Mouse (Mus musculus) E14TG2a.4 (cell line): Measurements from ENCODE around the gene Rnf43.

Experiments
- H3K27me3 ChIP-seq: 2 replicates; pipeline ENCODE4 v1.6.1; 2014; ENCODE audit warnings: low read length, control low read depth; ENCODE audit not compliant: insufficient read depth
- H3K36me3 ChIP-seq: 2 replicates; pipeline ENCODE4 v1.6.1; 2014; ENCODE audit warnings: low read length, control low read depth; ENCODE audit not compliant: insufficient read depth
- H3K4me1 ChIP-seq: replicated peaks from 2 replicates; pipeline ENCODE4 v1.6.1; 2014; ENCODE audit warnings: low read depth, low read length, control low read depth
- H3K4me3 ChIP-seq: replicated peaks from 2 replicates; pipeline ENCODE4 v1.5.1; 2014; ENCODE audit warnings: mild to moderate bottlenecking, low read length
- H3K9me3 ChIP-seq: 2 replicates; pipeline ENCODE4 v1.6.1; 2014; ENCODE audit warnings: low read length, control low read depth
- CTCF ChIP-seq: conservative IDR thresholded peaks from 2 replicates; pipeline ENCODE4 v1.5.1; 2014; ENCODE audit warnings: low read length
- NANOG ChIP-seq: IDR thresholded peaks from 2 replicates; pipeline ENCODE4 v1.6.1; 2014; ENCODE audit warnings: borderline replicate concordance, low read length, mixed read lengths
- POU5F1 ChIP-seq: IDR thresholded peaks from 2 replicates; pipeline ENCODE4 v1.6.1; 2014; ENCODE audit warnings: low read length, borderline replicate concordance

Gene Rnf43

GRCm38 (mm10) chr11:87682096-87682495 lies 19.6 kb downstream of the Rnf43 start:
- Histone ChIP-seq H3K4me1 (peaks cover 36% of the 10 kb centered on the region), H3K9me3 (no peaks in the 10 kb centered on the region), H3K4me3 (no peak overlapping the region), H3K27me3 (no peaks in the 10 kb centered on the region), H3K36me3 (no peaks in the 10 kb centered on the region)
- no peak for TF ChIP-seq CTCF
- no peak for TF ChIP-seq NANOG
- TF ChIP-seq POU5F1 = no peak

GRCm38 (mm10) chr11:87682838-87683571 lies 20.5 kb downstream of the Rnf43 start:
- H3K36me3 ChIP-seq = no peaks in the 10 kb centered on the region
- no peak for TF ChIP-seq NANOG
- TF ChIP-seq POU5F1 = no peak
- TF ChIP-seq CTCF = no peak
- H3K4me1 ChIP-seq = peaks cover 28% of the 10 kb centered on the region
- H3K27me3 ChIP-seq = peaks cover 5% of the 10 kb centered on the region; the same call in 1 of the 2 replicates
- no peaks in the 10 kb centered on the region for H3K9me3 ChIP-seq
- no peak overlapping the region for H3K4me3 ChIP-seq

GRCm38 (mm10) chr11:87686407-87686806 lies 23.9 kb downstream of the Rnf43 start:
- TF ChIP-seq POU5F1 = no peak
- TF ChIP-seq CTCF = no peak
- TF ChIP-seq NANOG = no peak
- H3K27me3 ChIP-seq = peaks cover 19% of the 10 kb centered on the region
- no peaks in the 10 kb centered on the region for H3K36me3 ChIP-seq
- peak overlapping the region; percentile 29; the same call in 1 of the 2 replicates for H3K4me3 ChIP-seq
- H3K4me1 ChIP-seq = peaks cover 41% of the 10 kb centered on the region
- no peaks in the 10 kb centered on the region for H3K9me3 ChIP-seq

- TF ChIP-seq CTCF (no peak), POU5F1 (no peak), NANOG (no peak)
- Histone ChIP-seq H3K9me3 (no peaks in the 10 kb centered on the region), H3K36me3 (no peaks in the 10 kb centered on the region), H3K4me3 (no peak overlapping the region), H3K27me3 (peaks cover 19% of the 10 kb centered on the region), H3K4me1 (peaks cover 41% of the 10 kb centered on the region)
Measured at GRCm38 (mm10) chr11:87687246-87688225, 25.0 kb downstream of the Rnf43 start.

- H3K9me3 ChIP-seq = no peaks in the 10 kb centered on the region
- H3K36me3 ChIP-seq = no peaks in the 10 kb centered on the region
- no peak overlapping the region for H3K4me3 ChIP-seq
- peaks cover 19% of the 10 kb centered on the region for H3K27me3 ChIP-seq
- H3K4me1 ChIP-seq = peaks cover 41% of the 10 kb centered on the region
- TF ChIP-seq POU5F1 (no peak), CTCF (no peak)
Measured at GRCm38 (mm10) chr11:87688478-87689203, 26.1 kb downstream of the Rnf43 start.

DNA sequence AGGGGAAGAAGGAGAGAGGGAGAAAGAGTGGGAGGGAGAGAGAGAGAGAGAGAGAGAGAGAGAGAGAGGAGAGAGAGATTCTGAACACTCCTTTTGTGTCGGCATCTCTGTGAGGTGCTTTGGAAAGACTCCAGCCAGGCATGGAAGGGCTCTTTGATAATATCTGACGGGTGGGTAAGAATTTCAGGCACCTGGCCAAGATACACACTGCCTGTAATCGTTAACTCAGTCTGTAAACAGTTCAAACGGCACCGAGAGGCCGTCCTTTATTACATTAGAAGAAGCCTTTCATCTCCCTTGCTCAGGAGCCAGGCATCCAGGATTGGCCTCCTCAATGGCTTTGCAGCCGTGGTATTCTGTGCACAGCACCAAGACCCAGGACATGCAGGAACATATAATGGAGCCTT lies 26.9 kb downstream of the Rnf43 start:
- H3K36me3 ChIP-seq = no peaks in the 10 kb centered on the region
- no peak for TF ChIP-seq CTCF
- TF ChIP-seq POU5F1 = no peak
- no peak for TF ChIP-seq NANOG
- H3K4me3 ChIP-seq = no peak overlapping the region
- no peaks in the 10 kb centered on the region for H3K9me3 ChIP-seq
- H3K27me3 ChIP-seq = peaks cover 19% of the 10 kb centered on the region
- peaks cover 39% of the 10 kb centered on the region for H3K4me1 ChIP-seq

DNA sequence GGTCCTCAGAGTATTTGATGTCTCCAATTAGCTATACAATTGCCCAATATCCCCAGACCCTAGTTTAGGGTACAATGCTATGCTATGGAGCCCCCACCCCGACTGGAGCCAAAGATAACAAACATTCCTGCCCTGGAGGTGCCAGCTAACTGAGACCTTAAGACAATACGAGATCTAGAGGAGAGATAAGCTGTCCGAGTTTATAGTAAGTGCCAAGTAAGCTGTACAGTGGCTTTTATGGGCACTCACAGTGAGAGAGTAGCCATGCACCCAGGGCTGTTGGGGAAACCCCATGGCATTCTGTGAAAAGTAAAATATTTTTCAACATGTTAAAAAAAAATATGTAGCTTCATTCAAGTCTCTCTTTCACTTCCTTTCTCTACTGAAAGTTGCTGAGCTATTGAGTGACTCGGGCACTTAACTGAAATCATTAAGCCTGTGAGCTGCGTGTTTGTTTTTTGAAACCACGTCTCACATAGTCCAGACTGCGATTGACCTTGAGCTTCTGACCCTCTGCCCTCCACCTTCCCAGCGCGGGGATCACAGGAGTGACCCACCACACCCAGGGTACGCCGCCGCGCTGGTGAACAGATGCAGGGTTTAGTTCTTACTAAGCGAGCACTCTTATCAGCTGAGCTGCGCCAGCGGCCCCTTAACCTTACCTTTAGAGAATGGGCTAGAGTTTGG lies 27.7 kb downstream of the Rnf43 start:
- H3K27me3 ChIP-seq = peaks cover 19% of the 10 kb centered on the region
- no peak overlapping the region for H3K4me3 ChIP-seq
- H3K4me1 ChIP-seq = peaks cover 32% of the 10 kb centered on the region
- H3K36me3 ChIP-seq = no peaks in the 10 kb centered on the region
- TF ChIP-seq NANOG = no peak
- no peak for TF ChIP-seq POU5F1
- TF ChIP-seq CTCF = no peak
- no peaks in the 10 kb centered on the region for H3K9me3 ChIP-seq
